Mouse (Mus musculus): ENCODE data around the gene Cerk. TPM values are rescaled to one million over a fixed set of nuclear protein-coding genes. Genes with fewer than 3 reads are reported as not detected.
"Not testable (repeated sequence)": the region's sequence is repeated elsewhere in the genome, so short reads cannot be mapped to it uniquely, and the experiment has no call there.

Gene Cerk
- total RNA-seq, 2 experiments from 2014 or later: 8.0 to 9.5 TPM

- no peak for DNase-seq
Measured at GRCm38 (mm10) chr15:86181941-86182439, 4.0 kb downstream of the Cerk start.

- DNase-seq: not testable (repeated sequence)
Measured at GRCm38 (mm10) chr15:86181321-86181720, 4.6 kb downstream of the Cerk start.

- no peak for DNase-seq
Measured at GRCm38 (mm10) chr15:86180427-86180826, 5.5 kb downstream of the Cerk start.

- DNase-seq: no peak
Measured at GRCm38 (mm10) chr15:86178594-86178993, 7.3 kb downstream of the Cerk start.

- not testable (repeated sequence) for DNase-seq
Measured at GRCm38 (mm10) chr15:86177703-86178251, 8.2 kb downstream of the Cerk start.

GRCm38 (mm10) chr15:86176771-86177702, 8.9 kb downstream of the Cerk start:
- no peak for DNase-seq

GRCm38 (mm10) chr15:86176166-86176565, 9.8 kb downstream of the Cerk start:
- DNase-seq: no peak

- no peak for DNase-seq
Measured at GRCm38 (mm10) chr15:86175253-86176050, 10.5 kb downstream of the Cerk start.

- no peak for DNase-seq
Measured at GRCm38 (mm10) chr15:86173136-86173985, 12.6 kb downstream of the Cerk start.

- DNase-seq: no peak
Measured at GRCm38 (mm10) chr15:86172526-86172925, 13.4 kb downstream of the Cerk start.

GRCm38 (mm10) chr15:86172124-86172523, 13.8 kb downstream of the Cerk start:
- no peak for DNase-seq

GRCm38 (mm10) chr15:86171316-86171715, 14.6 kb downstream of the Cerk start:
- DNase-seq: no peak

GRCm38 (mm10) chr15:86169817-86170110, 16.2 kb downstream of the Cerk start:
- DNase-seq: no peak

- no peak for DNase-seq
Measured at GRCm38 (mm10) chr15:86168941-86169816, 16.8 kb downstream of the Cerk start.

- DNase-seq: no peak
Measured at GRCm38 (mm10) chr15:86168505-86168867, 17.5 kb downstream of the Cerk start.

GRCm38 (mm10) chr15:86167787-86168504, 18.0 kb downstream of the Cerk start:
- no peak for DNase-seq

- no peak for DNase-seq
Measured at GRCm38 (mm10) chr15:86167032-86167655, 18.8 kb downstream of the Cerk start.

- no peak for DNase-seq
Measured at GRCm38 (mm10) chr15:86165811-86166590, 19.9 kb downstream of the Cerk start.
